Mouse (Mus musculus): ENCODE measurements around the gene Tfap2c. TPM values are rescaled to one million over a fixed set of nuclear protein-coding genes. Genes with fewer than 3 reads are reported as not detected.

Gene Tfap2c
- polyA plus RNA-seq, 1 experiment from 2014 or later: 11.5 TPM

- Histone ChIP-seq H3K27ac (0 out of 2 replicates have a peak overlapping the region, but pooled peaks have one; percentile 15), H3K9me3 (replicated peaks) (no peaks in the 10 kb centered on the region), H3K36me3 (peaks cover 29% of the 10 kb centered on the region; the same call in 1 of the 2 replicates), H3K4me1 (peaks cover 67% of the 10 kb centered on the region), H3K27me3 (ENCODE audit: low read depth, poor library complexity, severe bottlenecking) (peaks cover 47% of the 10 kb centered on the region), H3K4me3 (no peak overlapping the region)
- DNase-seq (ENCODE audit: low spot score): peak; percentile 37
- WGBS: 49% methylated on average over 21 of the region's 21 CpGs
Observed at GRCm38 (mm10) chr2:172558674-172559468, 9.5 kb downstream of the Tfap2c start.

GRCm38 (mm10) chr2:172561016-172561415 is 11.6 kb downstream of the Tfap2c start:
- peaks cover 48% of the 10 kb centered on the region for H3K4me1 ChIP-seq
- H3K4me3 ChIP-seq: no peak overlapping the region
- H3K36me3 ChIP-seq: peaks cover 12% of the 10 kb centered on the region; the same call in 1 of the 2 replicates
- DNase-seq (ENCODE audit: low spot score): no peak
- no peaks in the 10 kb centered on the region for H3K9me3 ChIP-seq (replicated peaks)
- peak overlapping the region; percentile 68 for H3K27ac ChIP-seq
- H3K27me3 ChIP-seq (ENCODE audit: low read depth, poor library complexity, severe bottlenecking): peaks cover 29% of the 10 kb centered on the region
- WGBS: 41% methylated on average over 10 of the region's 10 CpGs

- 82% methylated on average over 9 of the region's 9 CpGs for WGBS
- no peak overlapping the region for H3K4me3 ChIP-seq
- H3K27me3 ChIP-seq (ENCODE audit: low read depth, poor library complexity, severe bottlenecking): no peaks in the 10 kb centered on the region
- no peaks in the 10 kb centered on the region for H3K36me3 ChIP-seq
- peaks cover 8% of the 10 kb centered on the region for H3K4me1 ChIP-seq
- DNase-seq (ENCODE audit: low spot score): no peak
- no peak overlapping the region for H3K27ac ChIP-seq
- H3K9me3 ChIP-seq (replicated peaks): no peaks in the 10 kb centered on the region
Observed at GRCm38 (mm10) chr2:172567835-172568234, 18.4 kb downstream of the Tfap2c start.

- no peaks in the 10 kb centered on the region for H3K9me3 ChIP-seq (replicated peaks)
- 81% methylated on average over 2 of the region's 2 CpGs for WGBS
- H3K36me3 ChIP-seq: no peaks in the 10 kb centered on the region
Observed at GRCm38 (mm10) chr2:172568466-172568865, 19.1 kb downstream of the Tfap2c start.

GRCm38 (mm10) chr2:172577196-172577766 is 27.9 kb downstream of the Tfap2c start:
- no peak for DNase-seq (ENCODE audit: low spot score)
- Histone ChIP-seq H3K27ac (0 out of 2 replicates have a peak overlapping the region, but pooled peaks have one; percentile 36), H3K9me3 (replicated peaks) (no peaks in the 10 kb centered on the region), H3K36me3 (no peaks in the 10 kb centered on the region), H3K27me3 (ENCODE audit: low read depth, poor library complexity, severe bottlenecking) (peaks cover 5% of the 10 kb centered on the region; the same call in 1 of the 2 replicates), H3K4me1 (peaks cover 11% of the 10 kb centered on the region), H3K4me3 (no peak overlapping the region)
- WGBS: 37% methylated on average over 2 of the region's 2 CpGs

More at GRCm38 (mm10) chr2:172568466-172568865, 19.1 kb downstream of the Tfap2c start:
- Histone ChIP-seq H3K27me3 (ENCODE audit: low read depth, poor library complexity, severe bottlenecking) (no peaks in the 10 kb centered on the region), H3K4me1 (peaks cover 8% of the 10 kb centered on the region; the same call in 1 of the 2 replicates), H3K4me3 (no peak overlapping the region), H3K27ac (no peak overlapping the region)
- no peak for DNase-seq (ENCODE audit: low spot score)

GRCm38 (mm10) chr2:172579221-172579620 is 29.8 kb downstream of the Tfap2c start:
- Histone ChIP-seq H3K36me3 (no peaks in the 10 kb centered on the region), H3K9me3 (replicated peaks) (no peaks in the 10 kb centered on the region), H3K27ac (no peak overlapping the region), H3K4me3 (no peak overlapping the region), H3K4me1 (peaks cover 20% of the 10 kb centered on the region), H3K27me3 (ENCODE audit: low read depth, poor library complexity, severe bottlenecking) (peaks cover 5% of the 10 kb centered on the region; the same call in 1 of the 2 replicates)
- DNase-seq (ENCODE audit: low spot score): no peak
- WGBS: 80% methylated on average over 5 of the region's 5 CpGs

- 80% methylated on average over 12 of the region's 12 CpGs for WGBS
- no peaks in the 10 kb centered on the region for H3K36me3 ChIP-seq
Observed at GRCm38 (mm10) chr2:172580536-172581265, 31.3 kb downstream of the Tfap2c start.

GRCm38 (mm10) chr2:172583312-172583711 is 33.9 kb downstream of the Tfap2c start:
- Histone ChIP-seq H3K4me3 (no peak overlapping the region), H3K9me3 (replicated peaks) (no peaks in the 10 kb centered on the region), H3K4me1 (peaks cover 18% of the 10 kb centered on the region), H3K36me3 (no peaks in the 10 kb centered on the region), H3K27me3 (ENCODE audit: low read depth, poor library complexity, severe bottlenecking) (peaks cover 13% of the 10 kb centered on the region; the same call in 1 of the 2 replicates), H3K27ac (no peak overlapping the region)
- WGBS: 33% methylated on average over 7 of the region's 7 CpGs
- no peak for DNase-seq (ENCODE audit: low spot score)

More at GRCm38 (mm10) chr2:172580536-172581265, 31.3 kb downstream of the Tfap2c start:
- Histone ChIP-seq H3K9me3 (replicated peaks) (no peaks in the 10 kb centered on the region), H3K4me1 (peaks cover 21% of the 10 kb centered on the region), H3K27me3 (ENCODE audit: low read depth, poor library complexity, severe bottlenecking) (peaks cover 5% of the 10 kb centered on the region; the same call in 1 of the 2 replicates), H3K27ac (0 out of 2 replicates have a peak overlapping the region, but pooled peaks have one; percentile 21), H3K4me3 (no peak overlapping the region)
- no peak for DNase-seq (ENCODE audit: low spot score)

- Histone ChIP-seq H3K36me3 (no peaks in the 10 kb centered on the region), H3K27me3 (ENCODE audit: low read depth, poor library complexity, severe bottlenecking) (peaks cover 13% of the 10 kb centered on the region; the same call in 1 of the 2 replicates), H3K27ac (no peak overlapping the region), H3K9me3 (replicated peaks) (no peaks in the 10 kb centered on the region), H3K4me1 (peaks cover 19% of the 10 kb centered on the region; the same call in 1 of the 2 replicates), H3K4me3 (no peak overlapping the region)
- 84% methylated on average over 6 of the region's 6 CpGs for WGBS
- no peak for DNase-seq (ENCODE audit: low spot score)
Observed at GRCm38 (mm10) chr2:172585329-172585728, 35.9 kb downstream of the Tfap2c start.

GRCm38 (mm10) chr2:172589048-172589447 is 39.7 kb downstream of the Tfap2c start:
- 90% methylated on average over 1 of the region's 1 CpGs for WGBS
- Histone ChIP-seq H3K27me3 (ENCODE audit: low read depth, poor library complexity, severe bottlenecking) (0 out of 2 replicates have a peak, but pooled peaks cover 7% of the 10 kb centered on the region), H3K4me1 (peaks cover 10% of the 10 kb centered on the region; the same call in 1 of the 2 replicates), H3K9me3 (replicated peaks) (no peaks in the 10 kb centered on the region), H3K27ac (no peak overlapping the region), H3K36me3 (no peaks in the 10 kb centered on the region), H3K4me3 (no peak overlapping the region)
- no peak for DNase-seq (ENCODE audit: low spot score)

- DNase-seq (ENCODE audit: low spot score): no peak
- Histone ChIP-seq H3K9me3 (replicated peaks) (no peaks in the 10 kb centered on the region), H3K27me3 (ENCODE audit: low read depth, poor library complexity, severe bottlenecking) (0 out of 2 replicates have a peak, but pooled peaks cover 7% of the 10 kb centered on the region), H3K4me3 (no peak overlapping the region), H3K4me1 (peaks cover 15% of the 10 kb centered on the region), H3K27ac (peak overlapping the region; percentile 27; the same call in 1 of the 2 replicates), H3K36me3 (no peaks in the 10 kb centered on the region)
- WGBS: 78% methylated on average over 5 of the region's 5 CpGs
Observed at GRCm38 (mm10) chr2:172590839-172591238, 41.4 kb downstream of the Tfap2c start.

- WGBS: 77% methylated on average over 7 of the region's 7 CpGs
- H3K4me1 ChIP-seq: peaks cover 22% of the 10 kb centered on the region
- H3K27ac ChIP-seq: peak overlapping the region; percentile 38
- H3K27me3 ChIP-seq (ENCODE audit: low read depth, poor library complexity, severe bottlenecking): no peaks in the 10 kb centered on the region
- no peaks in the 10 kb centered on the region for H3K9me3 ChIP-seq (replicated peaks)
- H3K4me3 ChIP-seq: no peak overlapping the region
- no peak for DNase-seq (ENCODE audit: low spot score)
- no peaks in the 10 kb centered on the region for H3K36me3 ChIP-seq
Observed at GRCm38 (mm10) chr2:172594326-172594725, 44.9 kb downstream of the Tfap2c start.
